Mouse (Mus musculus): ENCODE data around the gene Ddx25.

The Ddx25 gene

DNA sequence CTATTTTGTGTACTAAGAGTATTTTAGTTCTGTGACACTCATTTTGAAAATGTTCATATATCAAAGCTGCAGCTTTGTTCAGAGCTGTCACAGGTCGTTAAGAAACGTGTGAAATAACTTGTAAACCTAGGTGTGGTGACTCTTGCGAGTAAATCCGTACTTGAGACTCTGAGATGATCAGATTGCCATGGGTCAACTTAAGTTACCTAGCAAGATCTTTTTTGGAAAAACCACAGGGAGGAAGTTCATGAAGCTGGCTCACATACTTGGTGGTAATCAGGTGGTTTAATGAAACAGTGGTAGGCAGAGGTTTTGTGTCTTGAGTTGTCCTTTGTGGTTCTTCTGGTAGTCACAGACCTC lies 64.6 kb downstream of the Ddx25 start:
- no peak for DNase-seq (ENCODE audit: low spot score in 2 of 2)

- no peak for DNase-seq (ENCODE audit: low spot score in 2 of 2)
Observed at GRCm38 (mm10) chr9:35493033-35493732, 65.1 kb downstream of the Ddx25 start.

GRCm38 (mm10) chr9:35491109-35491866 lies 67.0 kb downstream of the Ddx25 start:
- DNase-seq (ENCODE audit: low spot score in 2 of 2): no peak

DNA sequence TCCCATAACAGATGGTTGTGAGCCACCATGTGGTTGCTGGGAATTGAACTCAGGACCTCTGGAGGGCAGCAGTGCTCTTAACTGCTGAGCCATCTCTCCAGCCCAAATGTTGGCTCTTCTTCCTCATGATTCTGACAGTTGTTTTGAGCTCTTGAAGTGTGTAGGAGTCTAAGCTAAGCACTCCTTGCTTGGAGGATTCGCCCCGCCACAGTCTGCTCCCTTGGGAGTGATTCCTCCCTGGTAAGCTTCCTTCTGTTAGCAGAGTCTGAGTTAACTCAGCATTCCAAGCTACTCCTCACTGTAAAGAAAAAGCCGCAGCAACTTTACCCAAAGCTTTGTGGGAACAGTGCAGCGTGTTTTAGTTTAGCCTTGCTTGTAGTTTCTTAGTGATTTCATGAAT lies 69.8 kb downstream of the Ddx25 start:
- no peak for DNase-seq (ENCODE audit: low spot score in 2 of 2)
